Mouse (Mus musculus): ENCODE measurements at regions not wholly inside any gene's neighbourhood (a gene's known extent, or its start where the extent isn't known, plus 50 kb on each side); places are given as distances from the start of the nearest gene placed in this dataset.

- Histone ChIP-seq H3K27me3 (ENCODE audit: control insufficient read depth, insufficient read depth, low read length) (no peaks in the 10 kb centered on the region), H3K9me3 (ENCODE audit: control insufficient read depth, low read length) (no peaks in the 10 kb centered on the region), H3K4me2 (ENCODE audit: low read depth) (no peak overlapping the region), H3K27ac (no peak overlapping the region), H3K36me3 (replicated peaks; ENCODE audit: control insufficient read depth, insufficient read depth, low read depth) (no peaks in the 10 kb centered on the region), H3K4me1 (replicated peaks; ENCODE audit: control insufficient read depth in 2 of 2, insufficient read depth in 2 of 2, low read length in 1 of 2) (no peaks in the 10 kb centered on the region), H3K4me3 (ENCODE audit: insufficient read depth in 1 of 2, low read depth in 2 of 2, low read length in 2 of 2) (no peak overlapping the region), H3K9ac (replicated peaks) (no peak overlapping the region)
- WGBS (ENCODE audit: insufficient replicate concordance): 46% methylated on average over 2 of the region's 2 CpGs
- no peak for DNase-seq (ENCODE audit: low read depth in 3 of 3, low spot score in 3 of 3)
- no peak for ATAC-seq (ENCODE audit: insufficient read depth)
- TF ChIP-seq CTCF (IDR thresholded peaks at IDR 0.05; ENCODE audit: low read depth): no peak
- TF ChIP-seq EP300 (IDR thresholded peaks at IDR 0.05; ENCODE audit: low read depth): no peak
These were observed 206.6 kb downstream of the 1700129C05Rik start for GRCm38 (mm10) chr14:58936131-58936530.

GRCm38 (mm10) chr14:58917853-58918252 lies 224.8 kb downstream of the 1700129C05Rik start:
- no peak for TF ChIP-seq EP300 (IDR thresholded peaks at IDR 0.05; ENCODE audit: low read depth)
- no peak for TF ChIP-seq CTCF (IDR thresholded peaks at IDR 0.05; ENCODE audit: low read depth)
- ATAC-seq (ENCODE audit: insufficient read depth) (no peak), DNase-seq (ENCODE audit: low read depth in 3 of 3, low spot score in 3 of 3) (no peak)
- Histone ChIP-seq H3K4me2 (ENCODE audit: low read depth) (no peak overlapping the region), H3K27me3 (ENCODE audit: control insufficient read depth, insufficient read depth, low read length) (no peaks in the 10 kb centered on the region), H3K9ac (replicated peaks) (no peak overlapping the region), H3K9me3 (ENCODE audit: control insufficient read depth, low read length) (no peaks in the 10 kb centered on the region), H3K27ac (no peak overlapping the region), H3K4me1 (replicated peaks; ENCODE audit: control insufficient read depth in 2 of 2, insufficient read depth in 2 of 2, low read length in 1 of 2) (no peaks in the 10 kb centered on the region), H3K36me3 (replicated peaks; ENCODE audit: control insufficient read depth, insufficient read depth, low read depth) (no peaks in the 10 kb centered on the region), H3K4me3 (ENCODE audit: insufficient read depth in 1 of 2, low read depth in 2 of 2, low read length in 2 of 2) (no peak overlapping the region)
- WGBS (ENCODE audit: insufficient replicate concordance): 37% methylated on average over 9 of the region's 9 CpGs

- Histone ChIP-seq H3K27ac (no peak overlapping the region), H3K36me3 (replicated peaks; ENCODE audit: control insufficient read depth, insufficient read depth, low read depth) (no peaks in the 10 kb centered on the region), H3K27me3 (ENCODE audit: control insufficient read depth, insufficient read depth, low read length) (no peaks in the 10 kb centered on the region), H3K4me1 (replicated peaks; ENCODE audit: control insufficient read depth in 2 of 2, insufficient read depth in 2 of 2, low read length in 1 of 2) (no peaks in the 10 kb centered on the region), H3K4me2 (ENCODE audit: low read depth) (no peak overlapping the region), H3K4me3 (ENCODE audit: insufficient read depth in 1 of 2, low read depth in 2 of 2, low read length in 2 of 2) (no peak overlapping the region), H3K9me3 (ENCODE audit: control insufficient read depth, low read length) (no peaks in the 10 kb centered on the region), H3K9ac (replicated peaks) (no peak overlapping the region)
- 35% methylated on average over 3 of the region's 3 CpGs for WGBS (ENCODE audit: insufficient replicate concordance)
- DNase-seq (ENCODE audit: low read depth in 3 of 3, low spot score in 3 of 3) (no peak), ATAC-seq (ENCODE audit: insufficient read depth) (no peak)
- no peak for TF ChIP-seq EP300 (IDR thresholded peaks at IDR 0.05; ENCODE audit: low read depth)
- TF ChIP-seq CTCF (IDR thresholded peaks at IDR 0.05; ENCODE audit: low read depth): no peak
These were observed 225.5 kb downstream of the 1700129C05Rik start for GRCm38 (mm10) chr14:58917228-58917627.

GRCm38 (mm10) chr14:58914937-58915336 lies 227.8 kb downstream of the 1700129C05Rik start:
- ATAC-seq (ENCODE audit: insufficient read depth) (no peak), DNase-seq (ENCODE audit: low read depth in 3 of 3, low spot score in 3 of 3) (no peak)
- 62% methylated on average over 3 of the region's 3 CpGs for WGBS (ENCODE audit: insufficient replicate concordance)
- H3K9me3 ChIP-seq (ENCODE audit: control insufficient read depth, low read length): no peaks in the 10 kb centered on the region
- H3K36me3 ChIP-seq (replicated peaks; ENCODE audit: control insufficient read depth, insufficient read depth, low read depth): no peaks in the 10 kb centered on the region
- TF ChIP-seq EP300 (IDR thresholded peaks at IDR 0.05; ENCODE audit: low read depth) (no peak), CTCF (IDR thresholded peaks at IDR 0.05; ENCODE audit: low read depth) (no peak)
- no peaks in the 10 kb centered on the region for H3K4me1 ChIP-seq (replicated peaks; ENCODE audit: control insufficient read depth in 2 of 2, insufficient read depth in 2 of 2, low read length in 1 of 2)
- no peaks in the 10 kb centered on the region for H3K27me3 ChIP-seq (ENCODE audit: control insufficient read depth, insufficient read depth, low read length)
- no peak overlapping the region for H3K27ac ChIP-seq
- no peak overlapping the region for H3K9ac ChIP-seq (replicated peaks)
- no peak overlapping the region for H3K4me3 ChIP-seq (ENCODE audit: insufficient read depth in 1 of 2, low read depth in 2 of 2, low read length in 2 of 2)
- H3K4me2 ChIP-seq (ENCODE audit: low read depth): no peak overlapping the region

- Histone ChIP-seq H3K27ac (no peak overlapping the region), H3K4me3 (ENCODE audit: insufficient read depth in 1 of 2, low read depth in 2 of 2, low read length in 2 of 2) (no peak overlapping the region), H3K4me1 (replicated peaks; ENCODE audit: control insufficient read depth in 2 of 2, insufficient read depth in 2 of 2, low read length in 1 of 2) (no peaks in the 10 kb centered on the region), H3K9ac (replicated peaks) (no peak overlapping the region), H3K4me2 (ENCODE audit: low read depth) (no peak overlapping the region), H3K27me3 (ENCODE audit: control insufficient read depth, insufficient read depth, low read length) (no peaks in the 10 kb centered on the region), H3K9me3 (ENCODE audit: control insufficient read depth, low read length) (no peaks in the 10 kb centered on the region), H3K36me3 (replicated peaks; ENCODE audit: control insufficient read depth, insufficient read depth, low read depth) (no peaks in the 10 kb centered on the region)
- DNase-seq (ENCODE audit: low read depth in 3 of 3, low spot score in 3 of 3): no peak
- WGBS (ENCODE audit: insufficient replicate concordance): 52% methylated on average over 1 of the region's 1 CpGs
- no peak for TF ChIP-seq CTCF (IDR thresholded peaks at IDR 0.05; ENCODE audit: low read depth)
- ATAC-seq (ENCODE audit: insufficient read depth): no peak
These were observed 231.8 kb downstream of the 1700129C05Rik start for GRCm38 (mm10) chr14:58910846-58911245.
